Mouse (Mus musculus): ENCODE results near the gene Hyou1.

GRCm38 (mm10) chr9:44435747-44436146 is 56.5 kb downstream of the Hyou1 start:
- TF ChIP-seq POLR2A (IDR thresholded peaks at IDR 0.05; ENCODE audit: extremely low read depth, insufficient read depth, low read length) (no peak), CTCF (IDR thresholded peaks at IDR 0.05; ENCODE audit: extremely low read depth, insufficient read depth, low read length) (no peak)

Measured in cortical plate, adult 2 months (tissue).